Mouse (Mus musculus) bone marrow macrophage, adult 2 months (primary cell): ENCODE data around the gene Fbh1.

Experiments used
- CTCF ChIP-seq: IDR thresholded peaks from 2 replicates; pipeline ENCODE4 v1.5.1; 2012; ENCODE audit warnings: low read depth, mild to moderate bottlenecking, low read length, moderate library complexity
- POLR2A ChIP-seq: IDR thresholded peaks from 2 replicates; pipeline ENCODE4 v1.6.1; 2012; ENCODE audit warnings: mild to moderate bottlenecking, low read depth, low read length, borderline replicate concordance

GRCm38 (mm10) chr2:11714535-11714934, 62.8 kb downstream of the Fbh1 start:
- TF ChIP-seq CTCF (no peak), POLR2A (no peak)
